Mouse (Mus musculus): ENCODE measurements around the gene Mast1. TPM values are rescaled to one million over a fixed set of nuclear protein-coding genes. Genes with fewer than 3 reads are reported as not detected.
A peak's percentile ranks its signal among the peaks of the same experiment; 100 is the strongest.

Mast1 gene
- polyA plus RNA-seq, 1 experiment, result 0.38 TPM

GRCm38 (mm10) chr8:84927513-84927912, 9.6 kb downstream of the Mast1 start:
- DNase-seq, result no peak
- 85% methylated on average over 1 of the region's 1 CpGs for WGBS
- Histone ChIP-seq H3K27ac (ENCODE audit: insufficient read depth, low read depth, low read length) (no peak overlapping the region), H3K4me1 (ENCODE audit: control insufficient read depth, insufficient read depth, low read length) (no peaks in the 10 kb centered on the region), H3K27me3 (replicated peaks; ENCODE audit: control insufficient read depth, insufficient read depth, low read length) (no peaks in the 10 kb centered on the region), H3K4me3 (ENCODE audit: insufficient read depth, low read depth, low read length) (no peak overlapping the region), H3K36me3 (ENCODE audit: control insufficient read depth, insufficient read depth, low read length) (no peaks in the 10 kb centered on the region)
- TF ChIP-seq CTCF (conservative IDR thresholded peaks at IDR 0.05; ENCODE audit: insufficient read depth, insufficient read length, low read depth, low read length) (no peak), POLR2A (IDR thresholded peaks at IDR 0.05; ENCODE audit: low read depth, low read length) (no peak)

- H3K4me1 ChIP-seq (ENCODE audit: control insufficient read depth, insufficient read depth, low read length), result no peaks in the 10 kb centered on the region
- no peaks in the 10 kb centered on the region for H3K36me3 ChIP-seq (ENCODE audit: control insufficient read depth, insufficient read depth, low read length)
- DNase-seq, result no peak
- no peak overlapping the region for H3K27ac ChIP-seq (ENCODE audit: insufficient read depth, low read depth, low read length)
- H3K4me3 ChIP-seq (ENCODE audit: insufficient read depth, low read depth, low read length), result no peak overlapping the region
- no peaks in the 10 kb centered on the region for H3K27me3 ChIP-seq (replicated peaks; ENCODE audit: control insufficient read depth, insufficient read depth, low read length)
- TF ChIP-seq POLR2A (IDR thresholded peaks at IDR 0.05; ENCODE audit: low read depth, low read length), result no peak
- no peak for TF ChIP-seq CTCF (conservative IDR thresholded peaks at IDR 0.05; ENCODE audit: insufficient read depth, insufficient read length, low read depth, low read length)
- WGBS, result 51% methylated on average over 7 of the region's 7 CpGs
These were observed 11.6 kb downstream of the Mast1 start for GRCm38 (mm10) chr8:84925557-84925956.

- Histone ChIP-seq H3K27me3 (replicated peaks; ENCODE audit: control insufficient read depth, insufficient read depth, low read length) (no peaks in the 10 kb centered on the region), H3K27ac (ENCODE audit: insufficient read depth, low read depth, low read length) (no peak overlapping the region), H3K4me1 (ENCODE audit: control insufficient read depth, insufficient read depth, low read length) (no peaks in the 10 kb centered on the region), H3K36me3 (ENCODE audit: control insufficient read depth, insufficient read depth, low read length) (no peaks in the 10 kb centered on the region), H3K4me3 (ENCODE audit: insufficient read depth, low read depth, low read length) (no peak overlapping the region)
- WGBS, result 66% methylated on average over 2 of the region's 2 CpGs
- DNase-seq, result no peak
- no peak for TF ChIP-seq POLR2A (IDR thresholded peaks at IDR 0.05; ENCODE audit: low read depth, low read length)
- TF ChIP-seq CTCF (conservative IDR thresholded peaks at IDR 0.05; ENCODE audit: insufficient read depth, insufficient read length, low read depth, low read length), result no peak
These were observed 15.6 kb downstream of the Mast1 start for GRCm38 (mm10) chr8:84921596-84921995.

GRCm38 (mm10) chr8:84918646-84919045, 18.5 kb downstream of the Mast1 start:
- TF ChIP-seq CTCF (conservative IDR thresholded peaks at IDR 0.05; ENCODE audit: insufficient read depth, insufficient read length, low read depth, low read length) (no peak), POLR2A (IDR thresholded peaks at IDR 0.05; ENCODE audit: low read depth, low read length) (no peak)
- no peaks in the 10 kb centered on the region for H3K36me3 ChIP-seq (ENCODE audit: control insufficient read depth, insufficient read depth, low read length)
- no peaks in the 10 kb centered on the region for H3K4me1 ChIP-seq (ENCODE audit: control insufficient read depth, insufficient read depth, low read length)
- WGBS, result 95% methylated on average over 15 of the region's 15 CpGs
- no peak overlapping the region for H3K27ac ChIP-seq (ENCODE audit: insufficient read depth, low read depth, low read length)
- H3K4me3 ChIP-seq (ENCODE audit: insufficient read depth, low read depth, low read length), result no peak overlapping the region
- no peak for DNase-seq
- H3K27me3 ChIP-seq (replicated peaks; ENCODE audit: control insufficient read depth, insufficient read depth, low read length), result no peaks in the 10 kb centered on the region

GRCm38 (mm10) chr8:84917781-84918180, 19.4 kb downstream of the Mast1 start:
- no peaks in the 10 kb centered on the region for H3K36me3 ChIP-seq (ENCODE audit: control insufficient read depth, insufficient read depth, low read length)
- no peak overlapping the region for H3K4me3 ChIP-seq (ENCODE audit: insufficient read depth, low read depth, low read length)
- no peak for DNase-seq
- 31% methylated on average over 20 of the region's 20 CpGs for WGBS
- H3K27ac ChIP-seq (ENCODE audit: insufficient read depth, low read depth, low read length), result no peak overlapping the region
- no peaks in the 10 kb centered on the region for H3K27me3 ChIP-seq (replicated peaks; ENCODE audit: control insufficient read depth, insufficient read depth, low read length)
- no peaks in the 10 kb centered on the region for H3K4me1 ChIP-seq (ENCODE audit: control insufficient read depth, insufficient read depth, low read length)
- no peak for TF ChIP-seq POLR2A (IDR thresholded peaks at IDR 0.05; ENCODE audit: low read depth, low read length)
- no peak for TF ChIP-seq CTCF (conservative IDR thresholded peaks at IDR 0.05; ENCODE audit: insufficient read depth, insufficient read length, low read depth, low read length)

GRCm38 (mm10) chr8:84915269-84915668, 21.9 kb downstream of the Mast1 start:
- Histone ChIP-seq H3K27ac (ENCODE audit: insufficient read depth, low read depth, low read length) (no peak overlapping the region), H3K4me3 (ENCODE audit: insufficient read depth, low read depth, low read length) (no peak overlapping the region), H3K4me1 (ENCODE audit: control insufficient read depth, insufficient read depth, low read length) (no peaks in the 10 kb centered on the region), H3K27me3 (replicated peaks; ENCODE audit: control insufficient read depth, insufficient read depth, low read length) (no peaks in the 10 kb centered on the region), H3K36me3 (ENCODE audit: control insufficient read depth, insufficient read depth, low read length) (no peaks in the 10 kb centered on the region)
- TF ChIP-seq CTCF (conservative IDR thresholded peaks at IDR 0.05; ENCODE audit: insufficient read depth, insufficient read length, low read depth, low read length) (no peak), POLR2A (IDR thresholded peaks at IDR 0.05; ENCODE audit: low read depth, low read length) (no peak)
- DNase-seq, result no peak
- WGBS, result 81% methylated on average over 8 of the region's 8 CpGs

- no peak overlapping the region for H3K27ac ChIP-seq (ENCODE audit: insufficient read depth, low read depth, low read length)
- H3K36me3 ChIP-seq (ENCODE audit: control insufficient read depth, insufficient read depth, low read length), result no peaks in the 10 kb centered on the region
- H3K4me1 ChIP-seq (ENCODE audit: control insufficient read depth, insufficient read depth, low read length), result no peaks in the 10 kb centered on the region
- H3K4me3 ChIP-seq (ENCODE audit: insufficient read depth, low read depth, low read length), result no peak overlapping the region
- TF ChIP-seq POLR2A (IDR thresholded peaks at IDR 0.05; ENCODE audit: low read depth, low read length), result no peak
- peak; percentile 47 for TF ChIP-seq CTCF (conservative IDR thresholded peaks at IDR 0.05; ENCODE audit: insufficient read depth, insufficient read length, low read depth, low read length)
- H3K27me3 ChIP-seq (replicated peaks; ENCODE audit: control insufficient read depth, insufficient read depth, low read length), result no peaks in the 10 kb centered on the region
- peak; percentile 36 for DNase-seq
- WGBS, result 32% methylated on average over 4 of the region's 4 CpGs
These were observed 23.2 kb downstream of the Mast1 start for GRCm38 (mm10) chr8:84913960-84914359.

GRCm38 (mm10) chr8:84913502-84913900, 23.7 kb downstream of the Mast1 start:
- Histone ChIP-seq H3K27me3 (replicated peaks; ENCODE audit: control insufficient read depth, insufficient read depth, low read length) (no peaks in the 10 kb centered on the region), H3K4me3 (ENCODE audit: insufficient read depth, low read depth, low read length) (peak overlapping the region; percentile 42), H3K36me3 (ENCODE audit: control insufficient read depth, insufficient read depth, low read length) (no peaks in the 10 kb centered on the region), H3K27ac (ENCODE audit: insufficient read depth, low read depth, low read length) (no peak overlapping the region), H3K4me1 (ENCODE audit: control insufficient read depth, insufficient read depth, low read length) (no peaks in the 10 kb centered on the region)
- WGBS, result 9% methylated on average over 9 of the region's 9 CpGs
- no peak for TF ChIP-seq CTCF (conservative IDR thresholded peaks at IDR 0.05; ENCODE audit: insufficient read depth, insufficient read length, low read depth, low read length)
- TF ChIP-seq POLR2A (IDR thresholded peaks at IDR 0.05; ENCODE audit: low read depth, low read length), result no peak
- DNase-seq, result no peak

All from kidney, adult 2 months (tissue).